Mouse (Mus musculus): ENCODE data around the gene Nemp1.
A peak's percentile ranks its signal among the peaks of the same experiment; 100 is the strongest.

The Nemp1 gene

GRCm38 (mm10) chr10:127674794-127675522 is 8.3 kb downstream of the Nemp1 start:
- peak; percentile 90 to 95 for DNase-seq

GRCm38 (mm10) chr10:127675859-127676398 is 9.2 kb downstream of the Nemp1 start:
- no peak for DNase-seq

DNA sequence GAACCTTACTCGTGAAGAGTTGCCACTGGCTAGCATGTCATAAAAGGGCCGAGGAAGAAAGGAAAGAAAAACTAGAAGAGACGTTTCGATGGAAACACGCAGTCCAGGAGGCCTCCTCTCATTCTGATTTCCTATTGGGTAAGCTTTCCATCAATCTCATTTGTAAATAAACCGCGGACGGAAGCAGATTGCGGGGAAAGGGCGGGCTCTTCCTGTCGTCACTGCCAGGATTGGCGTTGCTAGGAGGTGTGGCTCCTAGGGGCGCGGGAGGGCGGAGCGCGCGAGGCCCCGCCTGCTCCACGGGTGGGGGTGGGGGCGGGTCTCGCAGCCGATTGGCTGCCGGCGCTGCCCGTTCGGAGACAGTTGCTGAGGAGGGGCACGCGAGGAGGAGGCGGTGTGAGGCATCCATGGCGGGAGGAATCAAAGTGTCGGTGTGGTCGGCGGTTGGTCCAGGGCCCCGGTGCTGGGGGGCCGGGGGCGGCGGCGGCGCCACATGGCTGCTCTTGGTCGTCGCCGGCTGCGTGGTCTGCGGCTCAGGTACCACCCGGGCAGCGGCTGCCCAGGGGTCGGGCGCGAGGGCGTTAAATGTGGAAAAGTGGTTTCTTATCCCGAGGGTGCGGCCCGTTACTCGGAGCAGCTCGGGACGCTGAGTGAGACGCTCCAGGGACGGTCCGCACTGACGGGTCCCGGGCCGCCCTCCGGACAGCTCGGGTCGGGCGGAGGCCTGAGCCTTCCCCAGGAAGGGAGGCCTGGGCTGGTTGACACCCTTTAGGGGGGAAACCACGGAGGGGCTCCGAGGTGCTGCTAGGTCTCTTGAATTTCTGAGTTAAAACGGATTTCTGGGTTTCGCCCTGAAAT is 10.2 kb downstream of the Nemp1 start:
- DNase-seq = peak; percentile 94 to 95

DNA sequence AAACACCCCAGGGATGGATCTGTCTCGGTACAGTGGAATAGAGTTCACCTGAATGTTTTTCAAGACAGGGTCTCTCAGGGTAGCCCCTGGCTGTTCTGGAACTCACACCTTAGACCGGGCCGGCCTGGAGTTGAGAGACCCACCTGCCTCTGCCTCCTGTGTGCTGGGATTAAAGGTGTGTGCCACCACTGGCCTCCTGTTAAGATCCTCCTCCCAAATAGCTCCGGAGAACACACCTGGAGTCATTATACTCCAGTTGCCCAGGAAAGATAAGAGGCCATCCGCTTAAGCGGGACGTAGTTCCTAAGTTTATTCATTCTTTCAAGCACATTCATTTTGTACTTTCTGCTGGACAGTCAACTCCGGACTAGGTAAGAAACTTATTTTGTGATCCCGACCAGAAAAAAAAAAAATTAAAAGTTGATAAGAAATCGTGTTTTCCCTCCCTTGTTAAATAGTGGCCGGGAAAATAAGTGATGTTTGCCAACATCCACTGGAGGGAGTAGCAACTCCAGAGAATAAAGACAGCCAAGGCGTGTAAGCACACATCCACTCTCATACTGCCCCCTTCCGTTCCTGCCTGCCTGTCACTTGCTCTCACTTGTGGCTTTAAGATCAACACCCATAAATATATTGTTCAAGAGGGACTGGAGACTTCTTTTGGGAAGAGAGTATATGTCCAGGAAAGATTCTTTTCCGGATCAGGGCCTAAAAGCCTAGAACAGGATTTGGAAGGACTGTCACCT is 11.1 kb downstream of the Nemp1 start:
- peak; percentile 64 to 79 for DNase-seq

DNA sequence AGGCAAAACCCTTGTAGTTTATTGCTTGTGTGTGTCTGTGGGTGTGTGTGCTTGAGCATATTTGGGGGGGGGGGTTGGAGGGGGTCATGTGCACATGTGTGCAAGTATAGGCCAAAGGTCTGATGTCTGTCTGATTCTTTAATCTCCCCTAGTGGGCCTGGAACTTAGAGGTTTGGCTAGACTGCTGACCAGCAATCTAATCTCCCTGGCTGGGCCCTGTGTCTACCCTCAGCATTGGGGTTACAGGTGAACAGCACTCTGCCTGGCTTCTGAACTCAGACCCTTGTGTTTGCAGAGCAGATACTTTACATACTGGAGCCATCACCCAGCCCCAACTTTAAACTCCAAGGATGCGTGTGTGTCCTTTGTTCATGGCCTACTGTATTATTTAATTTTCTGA is 12.5 kb downstream of the Nemp1 start:
- DNase-seq = no peak

DNA sequence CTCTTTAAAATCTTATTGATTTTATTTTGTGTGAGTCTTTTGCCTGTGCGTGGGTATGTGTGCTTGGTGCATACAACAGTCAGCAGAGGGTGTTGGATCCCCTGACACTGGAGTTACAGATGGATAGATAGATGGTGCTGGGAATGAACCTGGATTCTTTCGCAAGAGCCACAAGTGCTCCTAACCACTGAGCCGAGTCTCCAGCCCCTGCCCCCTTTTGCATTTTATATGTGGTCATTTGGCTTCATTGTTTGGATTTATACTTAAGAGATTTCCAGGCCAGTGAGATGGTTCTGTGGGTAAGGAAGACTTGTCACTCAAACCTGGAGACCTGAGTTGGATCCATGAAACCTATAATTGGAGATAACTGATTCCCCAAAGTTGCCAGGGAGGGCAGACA is 13.2 kb downstream of the Nemp1 start:
- DNase-seq = no peak

- no peak for DNase-seq
Measured at GRCm38 (mm10) chr10:127682886-127683285, 16.2 kb downstream of the Nemp1 start.

- no peak for DNase-seq
Measured at GRCm38 (mm10) chr10:127691053-127691452, 24.4 kb downstream of the Nemp1 start.

DNA sequence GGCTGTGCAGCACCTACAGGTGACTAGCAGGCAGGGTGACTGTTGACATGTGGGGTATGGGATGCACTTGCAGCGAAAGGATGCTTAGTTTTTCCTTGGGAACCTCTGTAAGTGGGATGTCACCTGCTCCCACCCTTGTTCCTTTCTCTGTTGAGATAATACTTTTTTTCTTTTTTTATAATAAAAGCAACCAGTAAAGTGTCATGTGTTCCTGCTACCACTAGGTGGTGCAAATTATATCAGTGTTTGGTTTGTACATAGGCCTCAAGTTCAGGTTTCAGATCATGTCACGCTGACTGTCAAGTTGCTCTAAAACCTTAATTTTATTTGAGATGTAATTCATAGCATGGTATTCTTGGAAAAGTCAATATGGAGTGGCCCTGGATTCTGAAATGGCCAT is 27.9 kb downstream of the Nemp1 start:
- no peak for DNase-seq

- no peak for DNase-seq
Measured at GRCm38 (mm10) chr10:127695775-127696174, 29.1 kb downstream of the Nemp1 start.

- DNase-seq = no peak
Measured at GRCm38 (mm10) chr10:127698966-127699365, 32.3 kb downstream of the Nemp1 start.

DNA sequence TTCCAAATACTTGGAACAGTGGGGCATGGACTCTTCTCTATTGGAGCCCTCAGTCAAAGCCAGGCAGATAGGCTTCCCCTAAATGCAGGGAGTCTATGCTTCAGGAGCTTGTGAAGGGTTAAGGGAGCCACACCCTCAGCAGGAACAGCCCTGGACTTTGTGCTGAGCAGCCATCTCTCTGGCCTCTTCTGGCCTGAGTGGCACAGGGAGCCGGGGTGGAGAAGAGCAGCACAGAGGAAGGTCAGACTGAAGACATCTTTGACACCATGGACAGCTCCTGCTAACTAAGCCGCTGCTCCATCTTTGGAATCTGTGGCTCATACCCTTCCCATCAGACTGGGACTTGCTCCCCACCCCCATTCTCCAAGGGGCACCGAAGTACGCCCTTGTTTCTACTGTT is 36.6 kb downstream of the Nemp1 start:
- DNase-seq = no peak

DNA sequence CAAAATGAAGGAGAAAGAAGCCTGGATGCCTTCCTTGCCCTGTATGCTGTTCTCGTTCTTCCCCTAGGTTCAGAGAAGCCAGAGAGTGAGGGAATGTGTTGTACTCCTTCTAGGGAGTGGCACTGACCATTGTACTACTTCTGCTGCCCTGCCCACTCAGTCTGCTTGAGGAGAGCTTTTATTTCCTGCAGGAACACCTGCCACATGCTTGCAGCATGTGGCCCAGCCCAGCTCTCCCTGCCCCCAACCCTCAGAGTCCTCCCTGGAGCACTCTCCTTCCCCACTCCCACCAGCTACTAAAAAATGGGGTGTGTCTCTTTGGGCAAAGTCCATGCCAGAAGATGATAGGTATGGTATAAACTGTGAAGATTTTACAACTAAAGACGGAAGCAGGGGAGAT is 37.6 kb downstream of the Nemp1 start:
- DNase-seq = no peak

GRCm38 (mm10) chr10:127704766-127705220 is 38.1 kb downstream of the Nemp1 start, which contains the start of gene Myo1a:
Gene Myo1a, plus strand, starts transcription at chr10:127705170.
- DNase-seq = no peak

- no peak for DNase-seq
Measured at GRCm38 (mm10) chr10:127705783-127706182, 39.1 kb downstream of the Nemp1 start.

GRCm38 (mm10) chr10:127707721-127708120 is 41.0 kb downstream of the Nemp1 start:
- no peak for DNase-seq

DNA sequence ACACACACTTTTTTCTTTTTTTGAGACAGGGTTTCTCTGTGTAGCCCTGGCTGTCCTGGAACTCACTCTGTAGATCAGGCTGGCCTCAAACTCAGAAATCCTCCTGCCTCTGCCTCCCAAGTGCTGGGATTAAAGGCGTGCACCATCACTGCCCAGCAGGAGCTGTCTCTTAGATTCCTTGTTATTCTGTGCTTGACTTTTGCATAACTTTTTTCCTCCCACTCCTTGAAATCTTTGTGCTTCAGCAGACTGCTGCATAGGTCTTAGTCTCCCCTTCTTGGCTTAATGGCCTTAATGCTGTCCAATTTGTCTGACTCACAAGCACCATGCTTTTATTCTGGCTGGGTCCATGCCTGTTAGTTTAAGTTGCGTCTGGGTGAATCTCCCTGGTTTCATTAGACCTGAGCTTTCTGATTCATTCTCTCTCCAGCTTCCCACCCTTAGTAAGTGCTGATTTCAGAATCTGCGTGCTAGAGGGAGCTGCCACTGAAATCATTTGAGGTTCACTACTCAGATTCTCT is 42.2 kb downstream of the Nemp1 start:
- no peak for DNase-seq

DNA sequence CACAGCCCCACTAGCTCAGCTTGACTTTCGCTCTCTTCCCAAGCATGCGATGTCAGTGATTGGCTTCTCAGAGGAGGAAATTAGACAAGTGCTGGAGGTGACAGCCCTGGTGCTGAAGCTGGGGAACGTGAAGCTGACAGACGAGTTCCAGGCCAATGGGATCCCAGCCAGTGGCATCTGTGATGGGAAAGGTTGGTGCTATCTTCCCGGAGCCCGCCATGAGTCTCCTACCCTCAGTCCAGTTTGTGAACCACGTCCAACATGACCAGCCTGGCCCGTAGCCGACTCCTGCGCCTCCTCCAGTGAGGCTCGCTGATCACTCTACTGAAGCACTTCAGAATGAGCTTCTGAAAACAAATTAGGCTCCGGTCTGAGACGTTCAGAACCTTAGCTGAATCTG is 43.6 kb downstream of the Nemp1 start:
- DNase-seq = no peak

DNA sequence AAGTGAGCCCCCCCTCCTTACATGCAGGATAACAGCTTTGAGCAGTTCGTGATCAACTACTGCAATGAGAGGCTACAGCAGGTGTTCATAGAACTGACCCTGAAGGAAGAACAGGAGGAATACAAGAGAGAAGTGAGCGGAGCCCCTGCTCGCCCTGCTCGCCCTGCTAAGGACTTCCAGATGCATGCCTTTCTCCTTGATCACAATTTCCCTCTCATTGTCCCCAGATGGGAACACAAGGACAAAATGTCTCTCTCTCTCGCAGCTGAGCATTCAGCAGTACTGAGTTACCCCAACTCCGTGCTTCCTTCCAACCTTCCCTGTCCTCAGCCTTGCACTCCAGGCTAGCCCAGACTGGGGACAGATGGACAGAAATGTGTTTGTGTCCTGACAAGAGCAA is 46.0 kb downstream of the Nemp1 start:
- DNase-seq = no peak

DNA sequence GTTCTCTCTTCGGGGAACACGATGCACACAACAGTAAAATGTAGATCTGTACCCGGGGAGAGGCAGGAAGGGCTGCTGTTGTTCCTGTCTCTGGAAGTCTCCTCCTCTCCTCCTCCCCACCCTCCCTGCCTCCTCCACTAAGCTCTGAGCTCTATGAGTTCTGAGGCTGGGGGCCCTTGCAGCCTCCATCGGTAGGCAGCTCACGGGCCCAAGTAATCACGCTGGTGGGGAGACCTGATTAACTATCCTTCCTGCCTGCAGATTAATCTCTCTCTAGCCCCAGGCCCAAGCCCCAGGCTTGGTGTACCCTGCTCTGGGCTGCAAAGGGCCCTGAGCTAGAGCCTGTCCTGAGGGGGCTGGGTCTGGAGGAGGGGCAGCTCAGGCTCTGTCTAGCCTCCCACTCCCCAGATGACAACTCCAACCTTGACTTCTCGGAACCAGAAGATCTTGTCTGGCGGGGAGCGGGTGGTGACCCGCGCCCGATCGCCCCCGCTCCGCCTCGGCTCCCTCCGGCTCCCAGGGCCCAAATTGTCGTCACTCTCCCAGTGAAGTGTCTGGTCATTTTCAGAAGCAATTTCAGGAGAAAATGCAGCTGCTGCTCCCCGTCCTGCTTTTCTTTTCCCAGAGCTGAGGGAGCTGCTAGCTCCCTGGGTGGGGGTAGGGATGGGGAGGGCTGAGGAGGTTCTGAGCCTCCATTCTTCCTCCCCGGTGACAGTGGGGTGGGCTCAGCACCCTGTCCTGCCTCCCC is 55.1 kb downstream of the Nemp1 start:
- no peak for DNase-seq

GRCm38 (mm10) chr10:127724178-127724577 is 57.5 kb downstream of the Nemp1 start, which contains the start of gene Tac2:
Gene Tac2, plus strand, starts transcription at chr10:127724478.
- DNase-seq = no peak

- DNase-seq = no peak
Measured at GRCm38 (mm10) chr10:127725136-127725535, 58.4 kb downstream of the Nemp1 start.
